Mouse (Mus musculus) limb, embryonic 13.5 days (tissue): ENCODE data around the gene Gm17087. TPM values are rescaled to one million over a fixed set of nuclear protein-coding genes. Genes with fewer than 3 reads are reported as not detected.

Experiments used
- ATAC-seq: fragments of 200-750 bp; cut with Nextera tagmentation; 2 replicates; pipeline ENCODE4 v1.8.0; 2017; ENCODE audit warnings: low read depth, moderate number of reproducible peaks, moderate TSS enrichment; ENCODE audit not compliant: low FRiP score
- H3K27ac ChIP-seq: fragments of 300-500 bp; sonication (generic); 2 replicates; pipeline ENCODE4 v1.5.1; 2015; ENCODE audit warnings: inconsistent platforms, mild to moderate bottlenecking, moderate library complexity
- H3K27me3 ChIP-seq: fragments of 300-500 bp; sonication (generic); 2 replicates; pipeline ENCODE4 v1.6.1; 2015; ENCODE audit warnings: mild to moderate bottlenecking, inconsistent platforms
- H3K36me3 ChIP-seq: fragments of 300-500 bp; sonication (generic); 2 replicates; pipeline ENCODE4 v1.6.1; 2015; ENCODE audit warnings: inconsistent platforms, mild to moderate bottlenecking, moderate library complexity
- H3K4me1 ChIP-seq: fragments of 300-500 bp; sonication (generic); 2 replicates; pipeline ENCODE4 v1.6.1; 2015; ENCODE audit warnings: inconsistent platforms
- H3K4me2 ChIP-seq: fragments of 300-500 bp; sonication (generic); replicated peaks from 2 replicates; pipeline ENCODE4 v1.6.1; 2015; ENCODE audit warnings: inconsistent platforms, mild to moderate bottlenecking, moderate library complexity
- H3K4me3 ChIP-seq: fragments of 300-500 bp; sonication (generic); 2 replicates; pipeline ENCODE4 v1.5.1; 2015; ENCODE audit warnings: moderate library complexity, mild to moderate bottlenecking, inconsistent platforms
- H3K9ac ChIP-seq: fragments of 300-500 bp; sonication (generic); 2 replicates; pipeline ENCODE4 v1.6.1; 2015; ENCODE audit warnings: mild to moderate bottlenecking, inconsistent platforms
- H3K9me3 ChIP-seq: fragments of 300-500 bp; sonication (generic); 2 replicates; pipeline ENCODE4 v1.6.1; 2016; ENCODE audit warnings: inconsistent platforms
- WGBS: fragments of 180-500 bp; shearing (Covaris S2); methylation state at CpG from one replicate; pipeline ENCODE4 v1.1.7; 2015; 5-methylcytosine and 5-hydroxymethylcytosine counted together
- polyA plus RNA-seq: library from polyadenylated mRNA; unstranded; fragments of >200 nt; fragmentation: Nextera tagmentation; extraction: Ambion mirVana; gene quantifications from 2 replicates; pipeline ENCODE4 v1.2.1, GENCODE M21; 2015

Gene Gm17087
- polyA plus RNA-seq: not detected in 2 replicates

DNA sequence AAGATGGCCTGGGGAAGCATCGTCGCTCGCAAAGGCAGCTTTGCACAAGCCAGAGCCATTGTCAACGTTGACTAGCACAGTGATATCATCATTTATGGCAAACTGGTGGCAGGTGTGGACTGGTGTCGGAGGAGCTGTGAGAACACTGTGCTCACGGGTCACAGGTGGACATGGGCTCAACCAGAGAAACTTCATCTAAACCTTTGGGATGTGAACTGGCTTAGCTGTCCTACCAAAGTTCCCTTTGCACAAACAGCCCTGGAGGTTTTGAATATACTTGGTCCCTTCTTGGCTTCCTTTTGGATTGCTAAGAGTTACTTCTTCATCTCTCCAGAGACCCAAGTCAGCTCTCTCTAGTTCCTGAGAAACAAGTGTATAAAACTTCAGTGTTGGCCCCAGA, at the start of gene Gm17087:
Gm17087 (minus strand) TSS at position 101 of the 400 bp plus-strand sequence.
- H3K9me3 ChIP-seq: no peaks in the 10 kb centered on the region; the same call in 1 of the 2 replicates
- no peaks in the 10 kb centered on the region for H3K4me1 ChIP-seq
- H3K4me3 ChIP-seq: no peak within 1 kb of the TSS
- no peak within 1 kb of the TSS for H3K9ac ChIP-seq
- 91% methylated on average over 6 of the region's 6 CpGs for WGBS
- no peak for ATAC-seq
- no peaks in the 10 kb centered on the region for H3K36me3 ChIP-seq
- H3K27ac ChIP-seq: no peak within 1 kb of the TSS
- H3K27me3 ChIP-seq: no peaks in the 10 kb centered on the region
- no peak within 1 kb of the TSS for H3K4me2 ChIP-seq

- Histone ChIP-seq H3K9ac (no peak overlapping the region), H3K27ac (no peak overlapping the region), H3K4me3 (no peak overlapping the region), H3K9me3 (no peaks in the 10 kb centered on the region), H3K4me2 (no peak overlapping the region), H3K4me1 (no peaks in the 10 kb centered on the region), H3K36me3 (no peaks in the 10 kb centered on the region), H3K27me3 (peaks cover 7% of the 10 kb centered on the region; the same call in 1 of the 2 replicates)
- WGBS: 33% methylated on average over 7 of the region's 7 CpGs
- ATAC-seq: no peak
Measured at GRCm38 (mm10) chr17:8613882-8614551, 47.3 kb upstream of the Gm17087 start.

GRCm38 (mm10) chr17:8611916-8612315, 45.2 kb upstream of the Gm17087 start:
- H3K9ac ChIP-seq: no peak overlapping the region
- no peak overlapping the region for H3K4me2 ChIP-seq
- no peak for ATAC-seq
- H3K27me3 ChIP-seq: peaks cover 7% of the 10 kb centered on the region; the same call in 1 of the 2 replicates
- no peaks in the 10 kb centered on the region for H3K4me1 ChIP-seq
- H3K27ac ChIP-seq: no peak overlapping the region
- no peaks in the 10 kb centered on the region for H3K36me3 ChIP-seq
- 78% methylated on average over 4 of the region's 4 CpGs for WGBS
- no peak overlapping the region for H3K4me3 ChIP-seq
- no peaks in the 10 kb centered on the region for H3K9me3 ChIP-seq

DNA sequence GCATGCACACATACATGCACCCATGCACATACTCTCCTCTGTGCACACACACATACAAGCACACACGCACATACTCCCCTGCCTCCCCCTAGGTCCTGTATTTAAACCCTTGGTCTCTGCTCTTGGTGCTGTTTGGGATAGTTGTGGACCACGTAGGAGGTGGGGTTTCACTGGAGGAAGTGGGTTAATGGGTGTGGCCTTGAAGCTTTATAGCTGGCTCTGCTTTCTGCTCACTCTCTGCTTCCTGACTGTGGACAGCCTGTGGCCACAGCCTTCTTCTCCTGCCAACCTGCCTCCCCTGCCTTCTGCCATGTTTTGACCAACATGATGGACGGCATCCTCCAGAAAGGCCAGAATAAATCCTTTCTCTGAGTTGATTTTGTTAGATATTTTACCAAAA, 39.9 kb upstream of the Gm17087 start:
- 71% methylated on average over 3 of the region's 3 CpGs for WGBS
- H3K27ac ChIP-seq: no peak overlapping the region
- ATAC-seq: no peak

GRCm38 (mm10) chr17:8605921-8606320, 39.2 kb upstream of the Gm17087 start:
- no peak overlapping the region for H3K4me3 ChIP-seq
- H3K36me3 ChIP-seq: no peaks in the 10 kb centered on the region
- no peak overlapping the region for H3K27ac ChIP-seq
- no peaks in the 10 kb centered on the region for H3K4me1 ChIP-seq
- no peaks in the 10 kb centered on the region for H3K9me3 ChIP-seq
- H3K27me3 ChIP-seq: no peaks in the 10 kb centered on the region
- H3K4me2 ChIP-seq: no peak overlapping the region
- H3K9ac ChIP-seq: no peak overlapping the region
- WGBS: 84% methylated on average over 5 of the region's 5 CpGs
- no peak for ATAC-seq

More for the DNA sequence above, 39.9 kb upstream of the Gm17087 start:
- H3K9me3 ChIP-seq: no peaks in the 10 kb centered on the region
- no peaks in the 10 kb centered on the region for H3K36me3 ChIP-seq
- no peak overlapping the region for H3K4me2 ChIP-seq
- no peak overlapping the region for H3K4me3 ChIP-seq
- H3K4me1 ChIP-seq: no peaks in the 10 kb centered on the region
- no peak overlapping the region for H3K9ac ChIP-seq
- no peaks in the 10 kb centered on the region for H3K27me3 ChIP-seq

GRCm38 (mm10) chr17:8602976-8603375, 36.2 kb upstream of the Gm17087 start:
- Histone ChIP-seq H3K36me3 (no peaks in the 10 kb centered on the region), H3K4me1 (no peaks in the 10 kb centered on the region), H3K4me3 (no peak overlapping the region), H3K27ac (no peak overlapping the region), H3K27me3 (peaks cover 2% of the 10 kb centered on the region), H3K9ac (no peak overlapping the region), H3K9me3 (no peaks in the 10 kb centered on the region), H3K4me2 (no peak overlapping the region)
- no peak for ATAC-seq
- 91% methylated on average over 3 of the region's 3 CpGs for WGBS

- ATAC-seq: peak; percentile 54
- no peak overlapping the region for H3K4me2 ChIP-seq
- peaks cover 28% of the 10 kb centered on the region for H3K27me3 ChIP-seq
- no peaks in the 10 kb centered on the region for H3K9me3 ChIP-seq
- H3K4me3 ChIP-seq: no peak overlapping the region
- WGBS: 8% methylated on average over 7 of the region's 7 CpGs
- no peak overlapping the region for H3K9ac ChIP-seq
- H3K27ac ChIP-seq: no peak overlapping the region
- H3K4me1 ChIP-seq: no peaks in the 10 kb centered on the region
- H3K36me3 ChIP-seq: no peaks in the 10 kb centered on the region
Measured at GRCm38 (mm10) chr17:8597790-8598189, 31.0 kb upstream of the Gm17087 start.

GRCm38 (mm10) chr17:8592427-8593277, 25.9 kb upstream of the Gm17087 start:
- 0 out of 2 replicates have a peak overlapping the region, but pooled peaks have one; percentile 35 for H3K9ac ChIP-seq
- H3K4me2 ChIP-seq: peak overlapping the region; percentile 59
- peak overlapping the region; percentile 25 for H3K4me3 ChIP-seq
- H3K4me1 ChIP-seq: no peaks in the 10 kb centered on the region
- no peaks in the 10 kb centered on the region for H3K9me3 ChIP-seq
- ATAC-seq: peak; percentile 73; the same call in 1 of the 2 replicates
- H3K27ac ChIP-seq: no peak overlapping the region
- H3K36me3 ChIP-seq: no peaks in the 10 kb centered on the region
- 13% methylated on average over 22 of the region's 22 CpGs for WGBS
- peaks cover 34% of the 10 kb centered on the region for H3K27me3 ChIP-seq

- Histone ChIP-seq H3K27me3 (0 out of 2 replicates have a peak, but pooled peaks cover 3% of the 10 kb centered on the region), H3K27ac (no peak overlapping the region), H3K4me3 (no peak overlapping the region), H3K4me2 (no peak overlapping the region), H3K36me3 (no peaks in the 10 kb centered on the region), H3K9me3 (no peaks in the 10 kb centered on the region), H3K4me1 (no peaks in the 10 kb centered on the region), H3K9ac (no peak overlapping the region)
- WGBS: 84% methylated on average over 8 of the region's 8 CpGs
- no peak for ATAC-seq
Measured at GRCm38 (mm10) chr17:8581579-8581978, 14.8 kb upstream of the Gm17087 start.

- H3K4me1 ChIP-seq: no peaks in the 10 kb centered on the region
- WGBS: 62% methylated on average over 3 of the region's 3 CpGs
- ATAC-seq: no peak
- H3K27me3 ChIP-seq: no peaks in the 10 kb centered on the region
- H3K9me3 ChIP-seq: no peaks in the 10 kb centered on the region
- no peaks in the 10 kb centered on the region for H3K36me3 ChIP-seq
- no peak overlapping the region for H3K4me2 ChIP-seq
- no peak overlapping the region for H3K4me3 ChIP-seq
- H3K9ac ChIP-seq: no peak overlapping the region
- H3K27ac ChIP-seq: no peak overlapping the region
Measured at GRCm38 (mm10) chr17:8580360-8580759, 13.6 kb upstream of the Gm17087 start.

- Histone ChIP-seq H3K9me3 (no peaks in the 10 kb centered on the region; the same call in 1 of the 2 replicates), H3K4me3 (no peak overlapping the region), H3K27me3 (no peaks in the 10 kb centered on the region), H3K4me2 (no peak overlapping the region), H3K4me1 (no peaks in the 10 kb centered on the region), H3K9ac (no peak overlapping the region), H3K27ac (no peak overlapping the region), H3K36me3 (no peaks in the 10 kb centered on the region)
- ATAC-seq: no peak
- WGBS: 81% methylated on average over 8 of the region's 8 CpGs
Measured at GRCm38 (mm10) chr17:8573542-8574260, 7.0 kb upstream of the Gm17087 start.

DNA sequence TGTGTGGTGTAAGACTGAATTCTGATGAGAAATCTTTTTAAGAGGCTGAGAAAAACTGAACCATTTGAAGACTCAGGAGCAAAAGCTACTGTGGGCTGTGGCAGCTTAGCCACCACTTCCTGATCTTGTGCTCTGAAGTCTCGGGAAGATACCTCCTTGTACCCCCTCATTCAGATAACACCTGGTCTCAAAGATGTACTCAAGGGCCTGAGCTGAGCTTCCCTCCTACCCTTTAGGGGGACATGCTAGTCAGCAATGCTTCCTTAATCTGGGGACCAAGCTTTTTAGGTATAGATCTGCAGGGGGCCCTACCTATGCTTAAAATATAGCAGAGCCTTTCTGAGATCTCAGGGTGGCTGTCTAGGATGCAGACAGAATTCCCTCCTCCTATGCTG, 3.9 kb downstream of the Gm17087 start:
- H3K9ac ChIP-seq: no peak overlapping the region
- H3K4me2 ChIP-seq: no peak overlapping the region
- H3K4me1 ChIP-seq: no peaks in the 10 kb centered on the region
- H3K36me3 ChIP-seq: no peaks in the 10 kb centered on the region
- H3K27ac ChIP-seq: no peak overlapping the region
- no peaks in the 10 kb centered on the region for H3K9me3 ChIP-seq
- H3K4me3 ChIP-seq: no peak overlapping the region
- WGBS: 52% methylated on average over 1 of the region's 1 CpGs
- H3K27me3 ChIP-seq: no peaks in the 10 kb centered on the region
- no peak for ATAC-seq
